Mouse (Mus musculus) C2C12 (cell line): ENCODE measurements at regions not wholly inside any gene's neighbourhood (a gene's known extent, or its start where the extent isn't known, plus 50 kb on each side); places are given as distances from the start of the nearest gene placed in this dataset.

ENCODE experiments used
- H3K27me3 ChIP-seq: one replicate; pipeline ENCODE4 v1.6.1; 2011; ENCODE audit not compliant: control insufficient read depth, insufficient read depth, insufficient read length
- H3K36me3 ChIP-seq: one replicate; pipeline ENCODE4 v1.6.1; 2011; ENCODE audit not compliant: control insufficient read depth, insufficient read depth
- H3K4me3 ChIP-seq: one replicate; pipeline ENCODE4 v1.5.1; 2011; ENCODE audit warnings: mild to moderate bottlenecking, control low read depth; ENCODE audit not compliant: poor library complexity, insufficient read depth, severe bottlenecking
- H3K79me2 ChIP-seq: one replicate; pipeline ENCODE4 v1.6.1; 2011; ENCODE audit not compliant: control insufficient read depth, insufficient read depth
- H3K79me3 ChIP-seq: one replicate; pipeline ENCODE4 v1.6.1; 2011; ENCODE audit warnings: low read depth, control low read depth
- H3ac ChIP-seq: one replicate; pipeline ENCODE3; 2011; ENCODE audit warnings: low read depth; ENCODE audit not compliant: control insufficient read depth, insufficient read length
- CEBPB ChIP-seq: IDR thresholded peaks from one replicate; pipeline ENCODE4 v1.6.1; 2011; ENCODE audit warnings: low read depth, mild to moderate bottlenecking, control low read depth, moderate library complexity
- CTCF ChIP-seq: IDR thresholded peaks from one replicate; pipeline ENCODE4 v1.5.1; 2011; ENCODE audit not compliant: control insufficient read depth, insufficient read depth, insufficient read length
- FOSL1 ChIP-seq: IDR thresholded peaks from one replicate; pipeline ENCODE4 v1.8.0; 2011; ENCODE audit warnings: mild to moderate bottlenecking, low read length; ENCODE audit not compliant: poor library complexity, insufficient read depth, severe bottlenecking
- MAX ChIP-seq: IDR thresholded peaks from one replicate; pipeline ENCODE4 v1.6.1; 2011; ENCODE audit warnings: mild to moderate bottlenecking, control low read depth
- MYOD1 ChIP-seq: IDR thresholded peaks from one replicate; pipeline ENCODE4 v1.6.1; 2011; ENCODE audit warnings: low read depth; ENCODE audit not compliant: control insufficient read depth, insufficient read length
- MYOG ChIP-seq: IDR thresholded peaks from one replicate; pipeline ENCODE4 v1.6.1; 2011; ENCODE audit not compliant: control insufficient read depth, insufficient read length; ENCODE audit errors: extremely low read depth
- USF1 ChIP-seq: IDR thresholded peaks from one replicate; pipeline ENCODE4 v1.6.1; 2011; ENCODE audit warnings: low read depth, mild to moderate bottlenecking, control low read depth, moderate library complexity

DNA sequence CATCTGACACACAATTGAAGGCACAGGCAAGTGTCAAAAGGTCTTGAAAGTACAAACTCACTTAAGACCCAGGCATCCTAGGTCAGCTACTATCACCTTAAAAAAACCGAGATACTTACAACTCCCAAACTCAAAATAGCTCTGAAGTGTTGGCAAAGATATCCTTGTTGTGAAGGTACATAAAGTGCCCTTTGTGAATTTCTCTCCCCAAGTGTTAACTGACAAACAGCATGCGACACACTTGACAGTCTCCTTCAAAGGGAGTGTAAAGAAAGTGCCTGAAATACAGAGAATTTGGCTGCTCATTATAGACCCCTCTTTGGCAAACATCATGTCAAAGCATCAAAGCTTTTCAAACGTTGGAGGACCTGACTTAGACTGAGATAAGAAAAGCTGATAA is 2634.2 kb downstream of the 9330182O14Rik start:
- no peak overlapping the region for H3ac ChIP-seq
- no peak overlapping the region for H3K4me3 ChIP-seq
- TF ChIP-seq CTCF (no peak), CEBPB (no peak), MYOD1 (no peak), MAX (no peak), FOSL1 (no peak), MYOG (no peak), USF1 (no peak)
- H3K79me3 ChIP-seq, result no peaks in the 10 kb centered on the region
- H3K36me3 ChIP-seq, result no peaks in the 10 kb centered on the region
- H3K27me3 ChIP-seq, result no peaks in the 10 kb centered on the region
- no peaks in the 10 kb centered on the region for H3K79me2 ChIP-seq

DNA sequence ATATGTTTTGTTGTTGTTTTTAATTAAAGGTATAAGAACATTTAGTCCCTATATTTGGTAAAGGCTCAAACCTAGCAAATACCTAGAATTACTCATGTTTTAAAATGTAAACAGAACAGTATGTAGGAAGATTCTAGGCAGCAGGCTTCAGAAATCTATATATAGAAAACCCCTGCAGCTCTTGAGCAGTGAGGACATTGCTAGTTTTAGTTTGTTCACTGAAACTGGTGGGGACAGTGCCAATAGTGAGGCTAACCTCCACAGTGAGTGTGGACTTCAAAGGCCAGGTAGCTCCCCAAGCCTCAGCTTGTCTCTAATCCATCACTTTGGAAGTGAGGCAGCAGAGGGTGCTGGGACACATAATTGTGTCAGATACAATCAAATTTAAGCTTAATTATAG is 2645.7 kb downstream of the 9330182O14Rik start:
- Histone ChIP-seq H3ac (no peak overlapping the region), H3K27me3 (no peaks in the 10 kb centered on the region), H3K4me3 (no peak overlapping the region), H3K36me3 (no peaks in the 10 kb centered on the region), H3K79me2 (no peaks in the 10 kb centered on the region), H3K79me3 (no peaks in the 10 kb centered on the region)
- TF ChIP-seq FOSL1 (no peak), CEBPB (no peak), USF1 (no peak), MAX (no peak), CTCF (no peak), MYOG (no peak), MYOD1 (no peak)

DNA sequence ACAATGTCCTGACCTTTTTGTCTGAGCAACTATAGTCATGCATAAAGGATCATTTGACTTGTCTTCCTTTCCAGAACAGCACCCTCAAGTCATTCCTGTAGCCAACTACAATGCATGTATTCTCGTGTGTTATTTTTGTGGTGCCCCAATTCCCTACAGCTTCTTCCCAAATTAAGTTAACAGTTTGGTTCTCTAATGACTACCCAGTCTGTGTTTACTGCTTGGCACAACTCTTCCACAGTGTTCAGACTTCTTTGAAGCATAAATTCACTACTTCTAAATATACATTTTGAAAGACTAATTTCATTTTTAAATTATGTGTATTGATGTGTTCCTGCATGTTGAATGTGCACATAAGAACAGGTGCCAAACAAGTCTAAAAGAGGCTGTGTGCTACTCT is 2667.1 kb downstream of the 9330182O14Rik start:
- no peaks in the 10 kb centered on the region for H3K36me3 ChIP-seq
- H3K4me3 ChIP-seq, result no peak overlapping the region
- no peaks in the 10 kb centered on the region for H3K79me2 ChIP-seq
- H3K27me3 ChIP-seq, result no peaks in the 10 kb centered on the region
- H3K79me3 ChIP-seq, result no peaks in the 10 kb centered on the region
- no peak overlapping the region for H3ac ChIP-seq
- TF ChIP-seq CEBPB (no peak), MAX (no peak), MYOG (no peak)

DNA sequence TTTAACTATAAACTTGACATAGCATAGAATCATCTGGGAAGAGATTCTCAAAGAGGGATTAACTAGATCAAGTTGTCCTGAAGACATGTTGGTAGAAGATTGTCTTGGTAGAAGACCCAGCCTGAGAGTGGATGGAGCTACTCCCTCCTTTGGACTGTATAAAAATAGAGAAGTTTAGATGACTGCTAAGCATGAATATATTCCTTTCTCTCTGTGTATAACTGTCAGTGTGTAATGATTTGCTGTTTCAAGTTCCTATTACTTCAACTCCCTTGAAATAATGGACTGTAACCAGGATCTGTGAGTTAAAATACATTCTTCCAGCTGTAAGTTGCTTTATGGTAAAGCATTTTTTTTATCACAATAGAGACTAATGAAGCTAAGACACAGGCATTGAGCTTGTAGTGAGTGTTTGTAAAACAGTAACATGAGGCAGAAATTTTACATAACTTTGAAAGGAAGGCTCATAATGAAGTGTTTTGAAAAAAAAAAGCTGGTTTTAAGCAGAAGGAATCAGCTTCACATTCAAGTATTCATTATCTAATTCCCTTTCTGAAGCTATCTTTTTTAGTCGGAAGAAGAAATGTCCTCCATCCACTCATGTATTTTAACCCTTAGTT is 2676.8 kb downstream of the 9330182O14Rik start:
- H3K4me3 ChIP-seq, result no peak overlapping the region
- TF ChIP-seq CEBPB (no peak), FOSL1 (no peak), CTCF (no peak)
- no peaks in the 10 kb centered on the region for H3K27me3 ChIP-seq
- H3K79me3 ChIP-seq, result no peaks in the 10 kb centered on the region
- no peaks in the 10 kb centered on the region for H3K36me3 ChIP-seq
- H3ac ChIP-seq, result no peak overlapping the region
- H3K79me2 ChIP-seq, result no peaks in the 10 kb centered on the region

DNA sequence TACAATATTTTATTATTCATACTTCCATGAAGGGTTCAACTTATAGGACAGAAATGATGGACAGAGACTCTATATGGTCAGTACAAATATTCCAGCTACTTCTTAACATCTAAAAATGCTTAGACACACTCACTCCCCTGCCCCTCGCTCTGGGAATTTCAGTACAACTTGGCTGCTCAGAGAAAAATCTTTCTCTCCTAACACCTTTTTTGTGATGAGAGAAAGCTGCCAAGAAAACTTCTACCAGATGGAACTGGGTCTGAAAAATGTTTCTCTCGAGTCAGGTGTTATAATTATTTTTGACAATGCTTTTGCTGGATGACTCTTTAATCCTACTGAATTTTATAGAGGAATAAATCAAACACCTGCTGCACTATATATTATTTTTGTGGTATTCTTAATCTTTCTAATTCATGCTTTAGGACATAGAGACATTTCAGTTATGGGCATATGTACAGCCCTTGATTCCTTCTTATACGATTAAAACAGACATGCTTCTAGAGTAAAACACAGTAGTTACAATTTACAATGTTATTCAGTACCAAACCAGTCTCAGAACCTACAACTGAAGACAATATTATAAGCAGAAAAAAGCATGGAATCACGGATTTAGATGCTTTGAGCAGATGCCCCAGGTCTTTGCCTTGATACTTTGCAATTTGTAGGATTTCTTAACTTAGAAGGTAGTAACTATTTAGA is 2681.0 kb downstream of the 9330182O14Rik start:
- Histone ChIP-seq H3K27me3 (no peaks in the 10 kb centered on the region), H3K79me3 (no peaks in the 10 kb centered on the region)

DNA sequence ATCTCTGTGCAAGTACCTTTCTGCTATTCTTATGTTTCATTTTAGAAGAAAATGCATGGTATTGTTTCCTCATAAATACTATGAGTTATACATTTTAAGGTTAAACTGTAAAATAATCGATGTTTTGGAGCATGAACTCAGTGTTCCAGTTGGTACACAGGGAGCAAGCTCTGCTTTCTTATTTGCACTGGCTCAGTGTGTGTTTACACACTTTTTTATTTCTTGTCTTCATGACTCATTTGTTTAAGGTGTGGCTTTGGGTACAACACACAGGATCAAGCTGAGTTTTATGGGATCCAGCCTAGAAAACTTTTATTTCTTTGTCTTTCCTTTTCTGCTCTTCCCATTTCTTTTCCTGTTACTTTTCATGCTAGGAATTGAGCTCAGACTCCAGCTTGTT is 2704.7 kb downstream of the 9330182O14Rik start:
- Histone ChIP-seq H3ac (no peak overlapping the region), H3K79me2 (no peaks in the 10 kb centered on the region), H3K27me3 (no peaks in the 10 kb centered on the region), H3K79me3 (no peaks in the 10 kb centered on the region), H3K4me3 (no peak overlapping the region), H3K36me3 (no peaks in the 10 kb centered on the region)
- TF ChIP-seq MAX (no peak), USF1 (no peak), FOSL1 (no peak), CTCF (no peak), CEBPB (no peak), MYOG (no peak), MYOD1 (no peak)

More for the DNA sequence above, 2681.0 kb downstream of the 9330182O14Rik start:
- Histone ChIP-seq H3K4me3 (no peak overlapping the region), H3K36me3 (no peaks in the 10 kb centered on the region), H3K79me2 (no peaks in the 10 kb centered on the region), H3ac (no peak overlapping the region)
- TF ChIP-seq MAX (no peak), CTCF (no peak), MYOD1 (no peak), MYOG (no peak), CEBPB (no peak), USF1 (no peak), FOSL1 (no peak)
